Mouse (Mus musculus) retina, embryonic 14.5 days (tissue): ENCODE measurements at regions not wholly inside any gene's neighbourhood (a gene's known extent, or its start where the extent isn't known, plus 50 kb on each side); places are given as distances from the start of the nearest gene placed in this dataset.

Experiments
- DNase-seq: peaks from one replicate; pipeline ENCODE4 v3.0.0-alpha.2; 2015; ENCODE audit warnings: low spot score

GRCm38 (mm10) chrX:146428506-146428905, 533.8 kb upstream of the Htr2c start:
- no peak for DNase-seq

- no peak for DNase-seq
Measured at GRCm38 (mm10) chrX:146459891-146460290, 502.4 kb upstream of the Htr2c start.

DNA sequence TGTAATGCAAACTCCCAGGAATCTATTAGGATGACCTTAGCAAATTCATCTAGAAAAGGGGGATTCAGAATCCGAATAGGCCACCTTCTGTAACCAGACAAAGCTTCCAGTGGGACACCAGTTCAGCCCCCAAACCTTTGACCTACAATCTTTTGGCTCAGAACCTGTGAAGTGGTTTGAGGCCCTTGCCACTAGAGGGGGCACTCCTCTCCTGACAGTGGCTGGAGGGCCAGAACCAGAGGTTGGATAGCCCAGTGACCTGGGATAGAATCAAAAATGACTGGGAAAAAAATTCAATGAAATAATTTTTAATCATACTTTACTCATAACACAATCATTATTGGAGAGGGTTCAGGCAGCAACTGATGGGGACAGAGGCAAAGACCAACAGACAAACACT, 484.7 kb upstream of the Htr2c start:
- no peak for DNase-seq

DNA sequence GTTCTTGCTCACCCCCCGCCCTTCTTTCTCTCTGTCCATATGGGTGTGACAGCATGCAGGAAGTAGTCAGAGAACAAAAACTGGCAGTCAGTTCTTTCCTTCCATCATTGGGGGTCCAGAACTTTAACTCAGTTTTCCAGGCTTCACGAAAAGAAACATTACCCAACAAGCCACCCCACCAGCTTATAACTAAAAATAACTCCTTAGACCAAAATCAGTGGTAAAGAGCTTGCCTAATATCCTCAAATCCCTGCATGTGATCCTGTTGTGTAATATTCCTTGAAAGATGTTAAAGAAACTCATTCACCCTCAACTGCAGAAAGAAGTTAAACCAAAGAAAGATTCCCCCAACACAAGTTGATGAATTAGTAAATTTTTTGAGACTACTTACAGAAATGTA, 449.8 kb upstream of the Htr2c start:
- DNase-seq: no peak

GRCm38 (mm10) chrX:146513261-146513660, 449.1 kb upstream of the Htr2c start:
- no peak for DNase-seq

- DNase-seq: no peak
Measured at GRCm38 (mm10) chrX:146528775-146529174, 433.5 kb upstream of the Htr2c start.

DNA sequence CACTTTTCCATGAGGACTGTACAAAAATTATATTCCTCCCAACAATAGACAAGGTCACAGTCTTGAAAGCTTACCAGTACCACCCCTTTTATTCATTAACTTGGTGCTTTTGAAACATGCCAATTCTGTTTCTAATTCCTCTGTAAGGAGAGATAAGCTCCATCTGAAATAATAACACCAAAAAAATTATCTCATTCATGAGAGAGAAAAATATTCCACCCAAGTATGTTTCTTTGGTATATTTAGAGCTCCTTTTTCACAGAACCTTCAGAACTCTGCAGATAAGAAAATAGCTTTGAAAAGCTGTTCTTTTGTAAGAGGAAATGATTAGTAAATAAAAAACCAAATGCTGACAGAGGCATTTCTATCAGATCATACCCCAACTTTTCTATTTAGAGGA, 424.5 kb upstream of the Htr2c start:
- no peak for DNase-seq

- peak; percentile 1 for DNase-seq
Measured at GRCm38 (mm10) chrX:146558606-146559005, 403.7 kb upstream of the Htr2c start.
